Mouse (Mus musculus) liver, embryonic 16.5 days (tissue): Measurements from ENCODE around the gene Ace2. TPM values are rescaled to one million over a fixed set of nuclear protein-coding genes. Genes with fewer than 3 reads are reported as not detected.

Experiments used
- ATAC-seq: fragments of 200-750 bp; cut with Nextera tagmentation; 2 replicates; pipeline ENCODE4 v1.8.0; 2017; ENCODE audit warnings: low read depth, mild to moderate bottlenecking, moderate number of reproducible peaks, moderate library complexity
- H3K27ac ChIP-seq: fragments of 300-500 bp; sonication (generic); 2 replicates; pipeline ENCODE4 v1.5.1; 2014; ENCODE audit warnings: mild to moderate bottlenecking, low read length
- H3K27me3 ChIP-seq: fragments of 300-500 bp; sonication (generic); 2 replicates; pipeline ENCODE4 v1.6.1; 2014; ENCODE audit warnings: low read depth, low read length, mixed read lengths; ENCODE audit not compliant: control insufficient read depth, insufficient read depth
- H3K36me3 ChIP-seq: fragments of 300-500 bp; sonication (generic); 2 replicates; pipeline ENCODE4 v1.6.1; 2014; ENCODE audit warnings: mild to moderate bottlenecking; ENCODE audit not compliant: control insufficient read depth, insufficient read depth
- H3K4me1 ChIP-seq: fragments of 300-500 bp; sonication (generic); 2 replicates; pipeline ENCODE4 v1.6.1; 2014; ENCODE audit warnings: low read depth, low read length, mixed read lengths; ENCODE audit not compliant: control insufficient read depth
- H3K4me2 ChIP-seq: fragments of 300-500 bp; sonication (generic); 2 replicates; pipeline ENCODE4 v1.6.1; 2014; ENCODE audit warnings: low read depth, low read length, mixed read lengths
- H3K4me3 ChIP-seq: fragments of 300-500 bp; sonication (generic); 2 replicates; pipeline ENCODE4 v1.5.1; 2014; ENCODE audit warnings: low read depth, mild to moderate bottlenecking, low read length
- H3K9ac ChIP-seq: fragments of 300-500 bp; sonication (generic); 2 replicates; pipeline ENCODE4 v1.6.1; 2014; ENCODE audit warnings: low read depth, low read length
- H3K9me3 ChIP-seq: fragments of 300-500 bp; sonication (generic); replicated peaks from 2 replicates; pipeline ENCODE4 v1.6.1; 2016; ENCODE audit warnings: low read length; ENCODE audit not compliant: control insufficient read depth
- WGBS: fragments of 180-500 bp; shearing (Covaris S2); extraction: QIAGEN DNeasy Blood & Tissue Kit; methylation state at CpG from one replicate; pipeline ENCODE4 v1.1.7; 2014; ENCODE audit not compliant: insufficient replicate concordance; 5-methylcytosine and 5-hydroxymethylcytosine counted together
- polyA plus RNA-seq: library from polyadenylated mRNA; unstranded; fragments of >200 nt; fragmentation: Nextera tagmentation; extraction: Ambion mirVana; gene quantifications from 2 replicates; pipeline ENCODE4 v1.2.1, GENCODE M21; 2015

Gene Ace2
- polyA plus RNA-seq, 1 experiment from 2014 or later, result 0.84 TPM

GRCm38 (mm10) chrX:164113744-164114143 is 25.4 kb upstream of the Ace2 start:
- Histone ChIP-seq H3K4me1 (no peaks in the 10 kb centered on the region), H3K36me3 (no peaks in the 10 kb centered on the region), H3K9ac (no peak overlapping the region), H3K4me3 (no peak overlapping the region), H3K9me3 (no peaks in the 10 kb centered on the region), H3K27me3 (no peaks in the 10 kb centered on the region), H3K27ac (no peak overlapping the region), H3K4me2 (no peak overlapping the region)
- no peak for ATAC-seq
- 65% methylated on average over 6 of the region's 6 CpGs for WGBS

DNA sequence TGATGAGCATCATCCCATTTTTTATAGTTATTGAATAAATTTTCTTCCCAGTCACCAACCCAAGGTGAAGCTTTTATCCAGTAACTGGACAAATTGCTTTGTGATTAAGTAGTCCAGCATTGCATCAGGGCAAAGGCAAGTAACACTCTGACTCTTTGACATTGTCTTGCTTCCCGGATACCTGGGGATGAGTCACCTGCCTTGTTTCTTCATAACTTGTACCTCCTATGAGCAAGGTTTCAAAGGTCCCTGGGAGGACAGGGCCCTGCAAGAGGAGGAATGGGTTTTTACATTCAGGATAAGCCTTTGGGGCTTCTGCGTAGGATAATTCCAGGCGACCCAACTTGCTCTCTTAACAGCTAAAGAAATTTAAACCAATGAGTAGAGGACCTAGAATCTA is 15.2 kb upstream of the Ace2 start:
- H3K4me3 ChIP-seq, result no peak overlapping the region
- H3K4me2 ChIP-seq, result no peak overlapping the region
- no peaks in the 10 kb centered on the region for H3K36me3 ChIP-seq
- H3K27ac ChIP-seq, result no peak overlapping the region
- no peaks in the 10 kb centered on the region; the same call in 1 of the 2 replicates for H3K27me3 ChIP-seq
- H3K9ac ChIP-seq, result no peak overlapping the region
- no peaks in the 10 kb centered on the region for H3K9me3 ChIP-seq
- H3K4me1 ChIP-seq, result no peaks in the 10 kb centered on the region
- ATAC-seq, result no peak
- WGBS, result 65% methylated on average over 3 of the region's 3 CpGs

DNA sequence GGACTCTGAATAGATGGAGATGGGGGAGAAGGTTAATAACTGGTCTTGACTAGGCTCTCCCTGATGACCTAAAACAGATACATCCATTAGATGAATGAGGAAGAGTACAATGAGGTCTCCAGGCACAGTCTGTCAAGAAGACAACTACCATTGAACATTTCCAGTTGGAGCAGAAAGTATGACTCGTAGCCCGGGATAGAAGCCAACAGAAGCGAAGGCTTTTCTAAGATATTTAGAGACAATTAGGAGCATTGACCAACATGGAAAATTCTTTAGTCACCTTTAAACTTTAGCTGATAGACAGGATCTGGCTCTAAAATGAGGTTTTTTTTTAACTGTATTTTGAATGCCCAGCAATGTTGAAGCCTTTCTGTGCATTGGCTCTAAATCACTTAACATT is 5.6 kb upstream of the Ace2 start:
- peaks cover 4% of the 10 kb centered on the region; the same call in 1 of the 2 replicates for H3K27me3 ChIP-seq
- H3K27ac ChIP-seq, result no peak overlapping the region
- H3K4me3 ChIP-seq, result no peak overlapping the region
- H3K9ac ChIP-seq, result no peak overlapping the region
- no peak for ATAC-seq
- H3K36me3 ChIP-seq, result no peaks in the 10 kb centered on the region
- H3K4me2 ChIP-seq, result no peak overlapping the region
- 91% methylated on average over 3 of the region's 3 CpGs for WGBS
- no peaks in the 10 kb centered on the region for H3K9me3 ChIP-seq
- no peaks in the 10 kb centered on the region for H3K4me1 ChIP-seq

- Histone ChIP-seq H3K9me3 (no peaks in the 10 kb centered on the region), H3K4me2 (no peak overlapping the region), H3K27ac (no peak overlapping the region), H3K36me3 (no peaks in the 10 kb centered on the region), H3K4me1 (no peaks in the 10 kb centered on the region), H3K4me3 (no peak overlapping the region), H3K9ac (no peak overlapping the region), H3K27me3 (peaks cover 4% of the 10 kb centered on the region; the same call in 1 of the 2 replicates)
- no peak for ATAC-seq
- WGBS, result 62% methylated on average over 4 of the region's 4 CpGs
These were observed 3.8 kb upstream of the Ace2 start for GRCm38 (mm10) chrX:164135304-164135818.

DNA sequence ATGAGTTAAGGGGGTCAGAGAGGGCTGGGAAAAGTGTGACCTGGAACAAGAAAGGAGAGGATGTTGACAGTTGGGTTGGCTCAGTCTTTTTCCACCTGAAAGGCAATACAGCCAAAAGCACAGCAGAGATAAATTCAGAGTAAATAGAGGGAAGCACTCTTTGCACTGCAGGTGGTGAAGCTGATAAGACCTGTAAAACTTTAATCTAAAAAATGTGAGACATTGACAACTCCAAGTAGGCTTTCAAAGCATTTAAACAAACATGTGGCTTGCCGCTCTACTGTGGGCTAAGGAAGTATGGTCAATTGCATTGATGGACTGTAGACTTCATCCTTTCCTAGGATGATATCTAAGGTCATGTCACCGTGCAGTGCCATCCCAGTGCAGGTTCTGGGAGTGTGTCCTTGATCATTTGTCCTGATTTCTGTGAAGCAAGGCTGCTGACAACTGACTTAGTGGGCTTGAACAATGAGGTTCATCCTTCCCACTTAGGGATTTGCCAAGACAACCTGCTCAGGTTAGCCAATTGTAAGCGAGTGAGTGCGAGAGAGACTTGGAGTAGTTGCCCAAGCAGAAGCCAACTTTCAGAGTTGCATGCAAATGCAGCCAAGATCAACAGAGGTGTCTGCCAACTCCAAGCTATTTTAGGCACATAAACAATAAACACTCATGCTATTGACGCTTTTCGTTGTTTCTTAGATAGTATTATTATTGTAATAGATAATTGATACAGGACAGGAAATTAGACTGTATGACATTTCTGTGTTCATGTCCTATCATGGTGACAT is 6.5 kb downstream of the Ace2 start:
- H3K27ac ChIP-seq, result peak overlapping the region; percentile 77
- no peak overlapping the region for H3K4me2 ChIP-seq
- 56% methylated on average over 6 of the region's 6 CpGs for WGBS

DNA sequence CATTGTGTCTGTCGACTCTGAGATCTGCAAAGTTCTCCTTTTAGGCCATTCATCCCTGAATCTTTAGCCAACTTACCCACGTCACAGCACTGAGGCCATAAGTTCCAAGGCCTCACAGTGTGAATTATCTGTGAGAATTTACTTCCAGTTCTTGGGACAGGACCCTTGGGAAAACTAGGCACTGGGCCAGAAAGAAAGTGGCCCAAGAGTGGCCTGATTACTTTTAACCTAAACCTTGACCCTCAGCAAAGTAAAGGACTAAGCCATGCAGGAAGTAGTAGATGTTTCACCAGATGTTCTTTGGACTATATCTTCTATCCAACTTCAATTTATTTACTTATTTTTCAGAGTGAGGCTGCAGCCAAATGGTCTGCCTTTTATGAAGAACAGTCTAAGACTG is 13.6 kb downstream of the Ace2 start:
- H3K27me3 ChIP-seq, result no peaks in the 10 kb centered on the region; the same call in 1 of the 2 replicates
- H3K9ac ChIP-seq, result no peak overlapping the region
- 44% methylated on average over 2 of the region's 2 CpGs for WGBS
- no peak overlapping the region for H3K4me2 ChIP-seq
- no peak overlapping the region for H3K4me3 ChIP-seq
- no peaks in the 10 kb centered on the region for H3K4me1 ChIP-seq
- H3K9me3 ChIP-seq, result no peaks in the 10 kb centered on the region
- H3K36me3 ChIP-seq, result no peaks in the 10 kb centered on the region
- no peak overlapping the region for H3K27ac ChIP-seq
- ATAC-seq, result no peak

More for the DNA sequence above, 6.5 kb downstream of the Ace2 start:
- Histone ChIP-seq H3K4me3 (no peak overlapping the region), H3K9me3 (no peaks in the 10 kb centered on the region), H3K36me3 (no peaks in the 10 kb centered on the region), H3K27me3 (no peaks in the 10 kb centered on the region; the same call in none of the 2 replicates), H3K9ac (no peak overlapping the region), H3K4me1 (peaks cover 9% of the 10 kb centered on the region)
- peak; percentile 91 for ATAC-seq

- H3K27ac ChIP-seq, result no peak overlapping the region
- no peak overlapping the region for H3K4me3 ChIP-seq
- no peaks in the 10 kb centered on the region for H3K4me1 ChIP-seq
- no peaks in the 10 kb centered on the region; the same call in 1 of the 2 replicates for H3K27me3 ChIP-seq
- ATAC-seq, result no peak
- H3K9ac ChIP-seq, result no peak overlapping the region
- H3K9me3 ChIP-seq, result no peaks in the 10 kb centered on the region
- no peak overlapping the region for H3K4me2 ChIP-seq
- H3K36me3 ChIP-seq, result no peaks in the 10 kb centered on the region
These were observed 14.5 kb downstream of the Ace2 start for GRCm38 (mm10) chrX:164153606-164154005.

DNA sequence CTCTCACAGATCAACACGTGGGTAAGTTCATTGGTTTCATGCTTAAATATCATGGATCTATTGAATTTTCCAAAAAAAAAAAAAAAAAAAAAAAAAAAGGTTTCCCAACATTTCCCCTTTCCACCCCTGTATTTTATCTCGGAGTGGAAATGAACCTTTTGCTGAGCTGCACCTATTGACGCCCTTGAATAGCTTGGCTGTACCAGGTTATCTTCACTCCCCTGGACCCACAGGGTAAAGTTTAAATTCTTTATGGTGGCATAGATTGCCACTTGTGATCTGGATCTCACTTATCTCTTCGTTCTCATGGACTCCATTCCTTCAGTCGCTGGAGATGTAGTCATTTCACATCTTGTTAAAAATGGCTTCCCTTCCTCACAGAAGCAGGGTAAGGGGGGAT is 15.5 kb downstream of the Ace2 start:
- Histone ChIP-seq H3K27ac (no peak overlapping the region), H3K4me3 (no peak overlapping the region), H3K27me3 (no peaks in the 10 kb centered on the region; the same call in 1 of the 2 replicates), H3K36me3 (no peaks in the 10 kb centered on the region), H3K9me3 (no peaks in the 10 kb centered on the region), H3K4me2 (no peak overlapping the region), H3K9ac (no peak overlapping the region), H3K4me1 (no peaks in the 10 kb centered on the region)
- ATAC-seq, result no peak
- WGBS, result 60% methylated on average over 5 of the region's 5 CpGs

DNA sequence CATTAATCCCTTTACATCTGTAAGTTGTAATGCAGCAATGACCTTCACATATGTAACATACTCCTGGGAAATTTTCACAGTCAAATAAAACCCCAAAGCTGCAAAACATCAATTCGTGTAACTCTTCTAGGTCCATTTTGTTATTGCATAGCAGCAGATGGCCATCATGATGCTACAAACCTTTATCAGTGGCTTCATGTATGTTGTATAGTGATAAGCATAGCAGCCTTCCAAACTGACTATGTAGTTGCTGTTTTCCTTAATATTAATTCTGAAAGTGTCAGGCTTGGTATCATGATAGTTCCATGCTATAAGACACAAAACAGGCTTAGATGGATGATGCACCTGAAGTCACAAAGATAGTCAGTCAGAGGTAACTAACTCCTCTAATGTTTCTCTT is 25.5 kb downstream of the Ace2 start:
- Histone ChIP-seq H3K36me3 (no peaks in the 10 kb centered on the region), H3K9ac (no peak overlapping the region), H3K4me3 (no peak overlapping the region), H3K9me3 (no peaks in the 10 kb centered on the region), H3K27ac (peak overlapping the region; percentile 55; the same call in 1 of the 2 replicates), H3K4me2 (peak overlapping the region; percentile 36; the same call in 1 of the 2 replicates), H3K27me3 (peaks cover 2% of the 10 kb centered on the region; the same call in 1 of the 2 replicates), H3K4me1 (no peaks in the 10 kb centered on the region)
- ATAC-seq, result peak; percentile 93
- WGBS, result 26% methylated on average over 1 of the region's 1 CpGs
